Mouse (Mus musculus) kidney, adult 2 months (tissue): ENCODE data around the gene Klhl36.

ENCODE experiments used
- CTCF ChIP-seq: fragments of 200-500 bp; conservative IDR thresholded peaks from 2 replicates; pipeline ENCODE4 v1.5.1; 2011; ENCODE audit warnings: low read depth, mild to moderate bottlenecking, control low read depth, low read length, moderate library complexity, mixed read lengths; ENCODE audit not compliant: insufficient read depth, insufficient read length
- POLR2A ChIP-seq: fragments of 200-500 bp; IDR thresholded peaks from one replicate; pipeline ENCODE4 v1.6.1; 2011; ENCODE audit warnings: low read depth, low read length, control low read depth

DNA sequence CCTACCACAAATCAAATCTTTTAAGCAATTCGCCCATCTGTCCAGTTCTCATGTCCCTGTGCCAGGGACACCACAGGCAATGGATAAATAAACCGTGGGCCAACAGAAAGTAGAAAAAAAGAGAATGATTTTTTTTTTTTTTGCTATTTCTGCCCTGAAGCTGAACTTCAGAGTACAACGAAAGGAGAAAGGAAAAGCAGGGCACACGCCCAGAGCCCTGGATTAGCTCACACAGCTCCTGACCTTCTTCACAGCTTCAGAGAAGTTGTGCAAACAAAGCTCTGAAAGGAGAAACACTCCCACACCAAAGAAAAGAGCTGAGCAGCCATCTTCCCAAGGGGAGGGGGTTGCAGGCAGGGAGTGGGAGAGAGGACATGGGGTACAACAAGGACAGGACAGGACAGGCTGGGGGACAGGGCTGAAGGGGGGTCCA lies 34.3 kb upstream of the Klhl36 start:
- TF ChIP-seq CTCF (no peak), POLR2A (no peak)
